Mouse (Mus musculus) liver, embryonic 15.5 days (tissue): ENCODE results near the gene Map3k3. TPM values are rescaled to one million over a fixed set of nuclear protein-coding genes. Genes with fewer than 3 reads are reported as not detected.
"Not testable (repeated sequence)": the region's sequence is repeated elsewhere in the genome, so short reads cannot be mapped to it uniquely, and the experiment has no call there.

Experiments
- ATAC-seq: fragments of 200-750 bp; cut with Nextera tagmentation; 2 replicates; pipeline ENCODE4 v1.8.0; 2017; ENCODE audit warnings: moderate number of reproducible peaks, mild to moderate bottlenecking, moderate library complexity; ENCODE audit not compliant: insufficient read depth
- H3K27ac ChIP-seq: fragments of 300-500 bp; sonication (generic); replicated peaks from 2 replicates; pipeline ENCODE4 v1.5.1; 2015; ENCODE audit warnings: mild to moderate bottlenecking, inconsistent platforms
- H3K27me3 ChIP-seq: fragments of 300-500 bp; sonication (generic); 2 replicates; pipeline ENCODE4 v1.6.1; 2015; ENCODE audit warnings: mild to moderate bottlenecking, inconsistent platforms
- H3K36me3 ChIP-seq: fragments of 300-500 bp; sonication (generic); replicated peaks from 2 replicates; pipeline ENCODE4 v1.6.1; 2015; ENCODE audit warnings: moderate library complexity, mild to moderate bottlenecking, inconsistent platforms
- H3K4me1 ChIP-seq: fragments of 300-500 bp; sonication (generic); replicated peaks from 2 replicates; pipeline ENCODE4 v1.6.1; 2015; ENCODE audit warnings: inconsistent platforms
- H3K4me2 ChIP-seq: fragments of 300-500 bp; sonication (generic); 2 replicates; pipeline ENCODE4 v1.6.1; 2015; ENCODE audit warnings: moderate library complexity, mild to moderate bottlenecking, inconsistent platforms
- H3K4me3 ChIP-seq: fragments of 300-500 bp; sonication (generic); replicated peaks from 2 replicates; pipeline ENCODE4 v1.5.1; 2015; ENCODE audit warnings: mild to moderate bottlenecking, inconsistent platforms
- H3K9ac ChIP-seq: fragments of 300-500 bp; sonication (generic); 2 replicates; pipeline ENCODE4 v1.6.1; 2015; ENCODE audit warnings: moderate library complexity, mild to moderate bottlenecking, inconsistent platforms
- H3K9me3 ChIP-seq: fragments of 300-500 bp; sonication (generic); replicated peaks from 2 replicates; pipeline ENCODE4 v1.6.1; 2016; ENCODE audit warnings: inconsistent platforms
- WGBS: fragments of 180-500 bp; shearing (Covaris S2); methylation state at CpG from one replicate; pipeline ENCODE4 v1.1.7; 2015; ENCODE audit warnings: mixed read lengths; ENCODE audit not compliant: insufficient replicate concordance; 5-methylcytosine and 5-hydroxymethylcytosine counted together
- polyA plus RNA-seq: library from polyadenylated mRNA; unstranded; fragments of >200 nt; fragmentation: Nextera tagmentation; extraction: Ambion mirVana; gene quantifications from 2 replicates; pipeline ENCODE4 v1.2.1, GENCODE M21; 2015

Map3k3 gene
- polyA plus RNA-seq, 1 experiment from 2014 or later: 5.2 TPM

DNA sequence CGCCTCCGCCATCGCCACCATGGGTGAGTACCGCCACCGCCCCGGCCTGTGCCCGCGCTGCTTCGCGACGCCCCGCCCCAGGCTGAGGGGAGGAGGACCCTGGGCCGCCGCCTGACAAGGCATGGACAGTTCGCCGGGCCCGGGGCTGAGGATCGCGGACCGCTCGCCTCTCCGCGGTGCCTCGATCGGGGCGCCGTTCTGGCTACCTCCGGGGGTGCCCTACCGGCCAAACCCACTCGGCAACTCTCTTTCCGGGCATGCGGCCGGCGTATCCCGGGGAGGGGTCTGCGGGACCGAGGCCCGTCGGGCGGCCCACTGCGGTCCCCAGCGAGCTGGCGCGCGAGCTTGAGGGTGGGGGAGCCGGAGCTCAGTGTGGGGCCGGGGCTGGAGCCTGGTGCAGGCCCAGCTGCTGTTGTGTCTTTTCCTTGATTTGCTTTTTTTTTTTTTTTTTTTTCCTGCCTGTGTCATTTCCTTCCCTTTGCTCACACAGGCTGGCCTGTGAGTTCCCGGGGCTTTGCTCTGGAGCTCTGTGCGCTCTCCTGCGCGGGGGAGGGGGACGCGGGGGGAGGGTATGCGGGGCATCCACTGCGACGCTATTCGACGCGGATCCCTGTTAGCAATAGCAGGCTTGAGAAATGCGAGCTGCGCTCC, 623 bp downstream of the Map3k3 start:
- Histone ChIP-seq H3K9me3 (no peaks in the 10 kb centered on the region), H3K27ac (peak overlapping the region; percentile 90)

DNA sequence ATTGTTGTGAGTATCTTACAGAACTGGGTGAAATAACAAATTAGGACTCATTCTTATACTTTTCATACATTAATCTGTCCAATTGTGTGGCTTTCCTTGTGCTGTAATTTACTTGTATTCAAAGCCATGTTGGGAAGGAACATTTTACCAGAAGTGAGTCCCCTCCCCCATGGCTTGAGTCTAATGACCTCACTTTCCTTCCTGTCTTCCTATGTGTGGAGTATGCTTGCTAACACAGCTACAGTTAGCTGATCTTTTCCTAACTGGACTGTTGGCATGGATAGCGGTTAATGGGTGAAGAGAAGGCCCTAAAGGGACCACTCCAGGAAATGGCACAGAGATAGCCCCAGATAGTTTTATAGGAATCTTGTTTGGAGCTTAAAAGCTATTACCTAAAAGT, 13.8 kb downstream of the Map3k3 start:
- Histone ChIP-seq H3K4me3 (no peak overlapping the region), H3K27me3 (no peaks in the 10 kb centered on the region), H3K9ac (no peak overlapping the region), H3K9me3 (no peaks in the 10 kb centered on the region), H3K27ac (no peak overlapping the region; the same call in 1 of the 2 replicates), H3K4me1 (no peaks in the 10 kb centered on the region), H3K4me2 (no peak overlapping the region), H3K36me3 (no peaks in the 10 kb centered on the region)
- ATAC-seq: no peak
- 33% methylated on average over 1 of the region's 1 CpGs for WGBS

More for the DNA sequence above, 623 bp downstream of the Map3k3 start:
- Histone ChIP-seq H3K27me3 (peaks cover 43% of the 10 kb centered on the region), H3K4me1 (peaks cover 26% of the 10 kb centered on the region), H3K9ac (peak overlapping the region; percentile 78), H3K4me3 (peak overlapping the region; percentile 83), H3K36me3 (no peaks in the 10 kb centered on the region), H3K4me2 (peak overlapping the region; percentile 97)
- peak; percentile 63 for ATAC-seq
- under 1% methylated on average over 59 of the region's 61 CpGs for WGBS

DNA sequence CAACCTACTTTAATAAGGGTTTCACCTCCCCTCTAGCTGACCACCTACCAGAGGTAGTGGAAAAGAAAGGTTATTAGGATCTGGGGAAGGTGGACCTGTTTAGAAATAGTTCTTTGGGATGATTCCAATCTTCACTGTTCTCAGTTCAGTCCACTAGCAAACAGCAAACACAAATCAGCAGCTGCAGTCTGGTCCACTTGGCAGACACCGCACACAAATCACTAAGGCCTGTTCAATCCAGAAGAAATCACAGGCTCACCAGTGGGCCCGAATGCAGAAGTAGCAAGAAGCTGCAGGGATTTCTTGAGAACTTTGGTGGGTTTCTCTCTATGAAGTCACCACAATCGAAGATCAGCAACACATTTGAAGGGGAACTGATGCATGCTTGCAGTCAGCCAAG, 18.5 kb downstream of the Map3k3 start:
- Histone ChIP-seq H3K4me3 (no peak overlapping the region), H3K36me3 (no peaks in the 10 kb centered on the region), H3K27ac (no peak overlapping the region), H3K4me1 (no peaks in the 10 kb centered on the region), H3K9me3 (no peaks in the 10 kb centered on the region), H3K9ac (no peak overlapping the region), H3K4me2 (no peak overlapping the region), H3K27me3 (no peaks in the 10 kb centered on the region)
- WGBS: 53% methylated on average over 3 of the region's 3 CpGs
- ATAC-seq: no peak

DNA sequence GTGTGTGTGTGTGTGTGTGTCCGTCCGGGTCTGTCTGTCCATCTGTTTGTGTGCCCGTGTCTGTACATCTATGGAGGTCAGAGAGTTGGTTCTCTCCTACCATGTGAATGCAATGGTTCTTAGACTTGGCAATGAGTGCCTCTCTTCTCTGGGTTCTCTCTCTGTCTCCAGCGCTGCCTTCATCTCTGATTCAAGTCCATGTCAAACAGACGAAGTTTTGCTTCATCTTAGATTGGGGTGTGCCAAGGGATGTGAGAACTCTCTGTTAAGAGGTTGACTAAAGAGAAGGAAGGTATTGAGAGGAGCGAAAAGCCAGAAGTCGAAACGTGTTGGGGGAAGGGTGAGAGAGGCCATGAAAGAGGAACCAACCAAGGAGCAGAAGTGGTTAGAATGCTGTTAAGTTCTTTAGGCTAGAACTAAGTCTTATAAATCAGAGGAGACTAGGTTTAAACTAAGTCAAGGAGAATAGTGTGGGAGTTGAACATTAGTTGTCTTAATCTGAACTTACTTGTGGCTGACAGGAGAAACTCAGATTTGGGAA, 21.7 kb downstream of the Map3k3 start:
- H3K4me1 ChIP-seq: no peaks in the 10 kb centered on the region
- ATAC-seq: no peak
- 0 out of 2 replicates have a peak overlapping the region, but pooled peaks have one; percentile 10 for H3K27ac ChIP-seq
- 26% methylated on average over 8 of the region's 8 CpGs for WGBS
- H3K9ac ChIP-seq: no peak overlapping the region
- peak overlapping the region; percentile 16; the same call in 1 of the 2 replicates for H3K4me2 ChIP-seq
- no peaks in the 10 kb centered on the region for H3K36me3 ChIP-seq
- H3K27me3 ChIP-seq: no peaks in the 10 kb centered on the region
- no peaks in the 10 kb centered on the region for H3K9me3 ChIP-seq
- no peak overlapping the region for H3K4me3 ChIP-seq

DNA sequence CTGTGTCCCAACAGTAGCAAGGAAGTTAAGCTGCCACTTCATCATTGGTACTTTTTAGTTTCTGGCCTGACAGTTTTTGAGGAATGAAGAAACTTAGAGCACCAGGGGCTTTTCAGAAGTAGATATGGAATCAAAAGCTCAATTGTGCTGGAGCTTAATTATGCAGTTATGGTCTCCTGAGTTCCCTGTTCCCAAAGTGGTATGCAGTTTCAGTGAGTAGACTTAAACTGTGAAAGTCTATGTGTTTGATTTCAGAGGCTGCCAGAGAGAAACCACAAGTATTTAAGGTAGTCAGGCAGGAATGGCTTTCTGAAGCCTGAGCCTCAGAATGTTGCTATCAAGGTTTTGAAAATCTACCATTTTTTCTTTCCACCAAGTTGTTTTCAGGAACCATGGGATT, 27.3 kb downstream of the Map3k3 start:
- no peak for ATAC-seq
- Histone ChIP-seq H3K27me3 (no peaks in the 10 kb centered on the region), H3K27ac (no peak overlapping the region), H3K4me3 (no peak overlapping the region), H3K4me1 (no peaks in the 10 kb centered on the region), H3K9ac (no peak overlapping the region), H3K36me3 (peaks cover 11% of the 10 kb centered on the region), H3K9me3 (no peaks in the 10 kb centered on the region), H3K4me2 (no peak overlapping the region)

DNA sequence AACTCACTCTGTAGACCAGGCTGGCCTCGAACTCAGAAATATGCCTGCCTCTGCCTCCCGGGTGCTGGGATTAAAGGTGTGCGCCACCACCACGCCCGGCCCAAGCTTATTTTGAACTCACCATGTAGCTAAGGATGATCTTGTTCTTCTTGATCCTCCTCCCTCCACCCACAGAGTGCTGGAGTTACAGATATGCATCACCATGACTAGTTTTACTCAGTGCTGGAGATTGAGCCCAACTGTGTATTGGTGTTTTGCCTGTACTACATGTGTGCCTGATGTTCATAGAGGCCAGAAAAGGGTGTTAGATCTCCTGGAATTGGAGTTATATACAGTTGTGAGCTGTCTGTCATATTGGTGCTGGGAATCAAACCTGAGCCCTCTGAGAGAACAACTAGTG, 37.8 kb downstream of the Map3k3 start:
- Histone ChIP-seq H3K36me3 (peaks cover 23% of the 10 kb centered on the region; the same call in 1 of the 2 replicates), H3K27ac (peak overlapping the region; percentile 12), H3K9me3 (no peaks in the 10 kb centered on the region), H3K9ac (no peak overlapping the region), H3K4me2 (no peak overlapping the region), H3K4me3 (no peak overlapping the region), H3K27me3 (no peaks in the 10 kb centered on the region), H3K4me1 (peaks cover 5% of the 10 kb centered on the region)
- ATAC-seq: no peak
- 59% methylated on average over 5 of the region's 5 CpGs for WGBS

DNA sequence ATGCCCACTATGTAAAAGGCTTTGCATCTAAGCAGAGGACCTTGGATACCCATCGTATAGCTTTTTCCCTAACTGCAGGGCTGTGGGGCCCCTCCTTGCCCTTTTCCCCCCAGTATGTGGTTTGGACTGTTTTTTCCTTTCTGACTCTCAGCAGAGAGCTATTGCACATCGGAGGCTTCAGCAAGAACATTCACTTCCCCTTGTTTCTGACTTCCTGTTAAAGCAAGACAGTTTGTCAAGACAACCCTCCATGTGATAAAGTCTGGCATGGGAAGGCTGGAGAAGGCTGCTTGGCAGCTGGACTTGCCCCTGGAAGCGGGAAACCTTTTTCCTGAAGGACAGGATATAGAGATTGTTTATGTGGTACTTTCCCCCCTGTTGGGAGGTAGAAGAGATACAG, 38.3 kb downstream of the Map3k3 start:
- Histone ChIP-seq H3K4me2 (no peak overlapping the region), H3K4me1 (peaks cover 5% of the 10 kb centered on the region), H3K9ac (no peak overlapping the region), H3K9me3 (no peaks in the 10 kb centered on the region), H3K4me3 (no peak overlapping the region), H3K27me3 (no peaks in the 10 kb centered on the region), H3K27ac (peak overlapping the region; percentile 12), H3K36me3 (peaks cover 23% of the 10 kb centered on the region; the same call in 1 of the 2 replicates)
- ATAC-seq: no peak
- WGBS: 16% methylated on average over 3 of the region's 3 CpGs

DNA sequence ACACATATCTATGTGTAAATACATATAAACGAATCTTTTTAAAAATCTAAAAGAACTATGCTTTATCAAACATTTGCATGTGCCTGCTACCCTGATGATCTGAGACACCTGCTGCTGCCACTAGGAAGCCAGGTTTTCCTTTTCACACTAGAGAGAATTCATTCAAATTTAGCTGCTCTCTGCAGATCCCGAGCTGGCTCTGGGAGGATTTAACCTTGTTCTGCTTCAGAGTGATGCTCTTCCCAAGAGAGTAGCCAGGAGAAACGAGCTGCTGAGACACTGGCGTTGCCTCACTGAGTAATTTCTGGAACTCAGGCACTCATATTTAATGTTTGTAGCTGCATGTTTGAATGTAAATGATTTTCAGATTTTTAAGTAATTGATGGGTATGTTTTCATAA, 40.4 kb downstream of the Map3k3 start:
- no peak overlapping the region for H3K4me2 ChIP-seq
- WGBS: 55% methylated on average over 4 of the region's 4 CpGs
- peaks cover 23% of the 10 kb centered on the region; the same call in 1 of the 2 replicates for H3K36me3 ChIP-seq
- no peak overlapping the region for H3K9ac ChIP-seq
- no peak overlapping the region for H3K27ac ChIP-seq
- no peaks in the 10 kb centered on the region for H3K9me3 ChIP-seq
- peaks cover 13% of the 10 kb centered on the region for H3K4me1 ChIP-seq
- H3K27me3 ChIP-seq: no peaks in the 10 kb centered on the region
- no peak overlapping the region for H3K4me3 ChIP-seq
- ATAC-seq: no peak

DNA sequence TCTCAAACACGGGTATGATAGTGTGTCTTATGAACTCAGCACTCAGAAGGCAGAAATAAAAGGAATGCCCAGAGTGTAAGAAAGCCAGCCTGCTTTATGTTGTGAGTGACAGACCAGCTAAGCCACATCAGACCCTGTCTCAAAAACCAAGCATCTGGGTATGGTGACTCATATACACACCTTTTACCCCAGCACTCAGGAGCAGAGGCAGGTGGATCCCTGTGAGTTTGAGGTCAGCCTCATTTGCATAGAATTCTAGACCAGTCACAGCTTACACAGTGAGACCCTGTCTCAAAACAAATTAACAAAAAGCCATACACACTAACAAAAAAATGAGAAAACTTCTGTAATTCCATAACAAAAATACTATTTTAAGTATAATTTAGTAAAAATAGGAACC, 41.4 kb downstream of the Map3k3 start:
- no peaks in the 10 kb centered on the region for H3K27me3 ChIP-seq
- H3K9ac ChIP-seq: no peak overlapping the region
- no peak for ATAC-seq
- H3K4me3 ChIP-seq: no peak overlapping the region
- H3K27ac ChIP-seq: no peak overlapping the region
- H3K4me1 ChIP-seq: peaks cover 15% of the 10 kb centered on the region
- peaks cover 29% of the 10 kb centered on the region; the same call in 1 of the 2 replicates for H3K36me3 ChIP-seq
- WGBS: 34% methylated on average over 1 of the region's 1 CpGs
- no peaks in the 10 kb centered on the region for H3K9me3 ChIP-seq
- H3K4me2 ChIP-seq: no peak overlapping the region

DNA sequence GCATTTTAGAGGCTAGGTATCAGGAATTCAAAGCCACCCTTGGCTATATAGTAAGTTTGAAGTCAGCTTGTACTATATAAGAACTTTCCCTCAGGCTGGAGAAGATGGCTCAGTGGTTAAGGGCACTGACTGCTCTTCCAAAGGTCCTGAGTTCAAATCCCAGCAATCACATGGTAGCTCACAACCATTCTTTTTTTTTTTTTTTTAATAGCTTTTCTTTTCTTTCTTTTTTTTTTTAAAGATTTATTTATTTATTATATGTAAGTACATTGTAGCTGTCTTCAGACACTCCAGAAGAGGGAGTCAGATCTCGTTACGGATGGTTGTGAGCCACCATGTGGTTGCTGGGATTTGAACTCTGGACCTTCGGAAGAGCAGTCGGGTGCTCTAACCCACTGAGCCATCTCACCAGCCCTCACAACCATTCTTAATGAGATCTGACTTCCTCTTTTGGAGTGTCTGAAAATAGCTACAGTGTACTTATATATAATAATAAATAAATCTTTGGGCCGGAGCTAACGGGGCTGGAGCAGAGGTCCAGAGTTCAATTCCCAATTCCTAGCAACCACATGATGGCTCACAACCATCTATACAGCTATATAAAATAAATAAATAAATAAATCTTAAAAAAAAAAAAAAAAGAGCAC, 42.4 kb downstream of the Map3k3 start:
- not testable (repeated sequence) for H3K27me3 ChIP-seq, H3K27ac ChIP-seq, H3K9me3 ChIP-seq, ATAC-seq, H3K4me3 ChIP-seq, H3K9ac ChIP-seq, H3K4me2 ChIP-seq
- 71% methylated on average over 6 of the region's 6 CpGs for WGBS
- Histone ChIP-seq H3K4me1 (peaks cover 11% of the 10 kb centered on the region), H3K36me3 (peaks cover 29% of the 10 kb centered on the region; the same call in 1 of the 2 replicates)

DNA sequence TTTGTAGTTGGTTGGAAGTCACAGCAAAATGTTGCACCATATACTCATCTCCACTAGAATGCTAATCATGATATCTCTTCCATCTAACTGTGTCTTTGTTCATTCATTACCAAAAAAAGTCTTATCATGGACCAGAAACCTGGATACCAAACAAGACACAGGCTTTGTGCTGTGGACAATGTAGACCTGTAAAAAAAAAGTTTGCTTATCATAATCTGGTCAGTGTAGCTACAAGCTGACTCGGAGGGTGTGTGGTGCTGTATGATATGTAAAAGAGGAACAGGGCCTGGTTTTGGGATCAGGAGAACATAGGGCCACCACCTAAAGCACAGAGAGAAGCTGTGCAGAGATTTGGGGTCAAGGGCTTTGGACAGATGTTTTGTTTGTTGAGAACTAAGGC, 45.1 kb downstream of the Map3k3 start:
- H3K9ac ChIP-seq: no peak overlapping the region
- no peak overlapping the region for H3K4me2 ChIP-seq
- H3K36me3 ChIP-seq: peaks cover 24% of the 10 kb centered on the region; the same call in 1 of the 2 replicates
- WGBS: 10% methylated on average over 1 of the region's 1 CpGs
- peak; percentile 64; the same call in 1 of the 2 replicates for ATAC-seq
- no peaks in the 10 kb centered on the region for H3K27me3 ChIP-seq
- H3K27ac ChIP-seq: no peak overlapping the region
- no peaks in the 10 kb centered on the region for H3K9me3 ChIP-seq
- 0 out of 2 replicates have a peak, but pooled peaks cover 15% of the 10 kb centered on the region for H3K4me1 ChIP-seq
- H3K4me3 ChIP-seq: no peak overlapping the region
